Mouse (Mus musculus) spleen, adult 12 weeks (tissue): ENCODE measurements around the gene BC028528.
"Not testable (repeated sequence)": the region's sequence is repeated elsewhere in the genome, so short reads cannot be mapped to it uniquely, and the experiment has no call there.

Experiments used
- DNase-seq: peaks from one replicate; pipeline ENCODE4 v3.0.0; 2022; ENCODE audit warnings: low spot score

The BC028528 gene

DNA sequence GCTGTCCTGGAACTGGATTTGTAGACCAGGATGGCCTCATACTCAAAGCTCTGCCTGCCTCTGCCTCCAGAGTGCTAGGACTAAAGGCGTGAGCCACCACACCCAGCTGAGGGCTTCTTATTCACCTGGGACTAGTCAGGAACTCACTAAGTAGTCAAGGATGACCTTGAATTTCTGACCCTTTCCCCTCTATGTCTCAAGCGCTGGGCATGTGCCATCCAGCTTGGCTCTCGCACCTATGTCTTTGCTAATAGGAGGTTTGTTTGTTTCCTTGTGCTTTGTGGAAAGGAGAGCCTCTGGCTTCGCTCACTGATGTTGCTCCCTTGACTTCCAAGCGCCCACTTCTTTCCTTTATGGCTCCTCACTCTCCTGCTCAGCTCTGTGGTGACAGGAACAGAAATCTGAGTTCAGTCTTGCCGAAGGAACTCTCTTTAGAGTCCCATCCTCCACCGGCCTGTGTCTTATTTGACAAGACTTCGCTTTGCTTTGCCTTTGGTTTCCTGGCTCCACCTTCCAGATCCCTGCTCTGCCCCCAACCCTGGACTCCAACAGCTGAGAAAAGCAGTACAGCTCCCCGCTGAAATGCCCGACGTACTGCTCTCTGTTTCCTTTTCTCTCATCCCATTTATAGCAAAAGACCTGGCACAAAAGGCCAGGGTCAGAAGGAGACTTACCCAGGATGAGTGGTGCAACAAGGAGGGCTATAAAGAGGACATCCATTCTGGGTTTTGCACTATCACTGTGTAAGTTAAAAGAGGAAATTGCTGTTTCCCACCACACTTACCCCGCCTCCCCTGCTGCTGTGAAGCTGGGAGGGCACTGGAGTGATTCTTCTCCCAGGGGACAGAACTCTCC, at the start of gene BC028528:
BC028528 (minus strand) TSS at position 795 of the 855 bp plus-strand sequence.
- no peak for DNase-seq

DNA sequence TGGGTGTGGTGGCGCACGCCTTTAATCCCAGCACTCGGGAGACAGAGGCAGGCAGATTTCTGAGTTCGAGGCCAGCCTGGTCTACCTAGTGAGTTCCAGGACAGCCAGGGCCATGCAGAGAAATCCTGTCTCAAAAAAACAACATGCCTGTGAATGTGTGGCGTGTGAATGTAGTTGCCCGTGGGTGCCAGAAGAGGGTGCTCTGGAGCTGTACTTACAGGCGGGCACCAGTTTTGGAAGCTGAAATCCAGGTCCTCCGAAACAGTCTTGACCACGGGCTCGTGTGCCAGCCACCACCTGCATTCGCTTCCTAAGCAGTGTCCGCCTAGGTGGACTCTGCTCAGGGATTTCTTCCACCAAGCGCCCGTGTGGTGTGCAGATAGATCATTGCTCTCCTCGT, 47.0 kb upstream of the BC028528 start:
- peak; percentile 14 for DNase-seq

DNA sequence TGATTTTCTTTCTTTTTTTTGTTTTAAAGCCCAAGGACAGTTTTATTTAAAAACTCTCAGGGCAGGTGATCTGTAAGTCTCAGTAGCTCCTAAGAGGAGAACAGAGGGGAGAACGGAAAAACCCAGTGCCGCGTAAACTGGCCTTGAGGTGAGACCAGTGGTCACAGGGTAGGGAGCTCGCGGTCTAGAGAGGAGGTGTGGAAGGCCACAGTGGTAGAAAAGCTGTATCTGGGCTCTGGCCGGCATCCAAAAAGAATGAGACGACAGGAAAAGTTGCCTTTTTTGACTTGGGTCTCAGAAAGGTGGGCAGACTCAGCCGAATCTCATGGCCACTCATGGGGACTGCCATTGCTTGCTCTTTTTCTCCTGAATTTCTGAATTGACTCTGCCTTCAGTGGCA, 46.4 kb upstream of the BC028528 start:
- no peak for DNase-seq

DNA sequence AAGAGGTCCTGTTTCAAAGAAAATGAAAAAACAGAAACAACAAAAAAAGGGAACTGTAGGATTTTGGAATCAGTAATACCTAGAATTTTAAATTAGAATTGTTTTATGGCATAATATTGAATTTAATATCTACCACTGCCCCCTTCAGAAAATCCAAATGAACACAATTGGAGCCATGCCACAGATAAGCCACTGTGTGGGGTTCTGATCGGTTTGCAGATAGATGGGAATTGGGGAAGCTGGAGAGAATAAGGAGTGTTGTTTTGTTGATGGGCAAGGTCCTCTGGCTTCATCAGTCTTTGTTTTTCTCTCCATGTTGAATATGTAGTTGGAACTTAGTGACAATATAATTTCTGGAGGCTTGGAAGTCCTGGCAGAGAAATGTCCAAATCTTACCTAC, 42.6 kb upstream of the BC028528 start:
- DNase-seq, result no peak

DNA sequence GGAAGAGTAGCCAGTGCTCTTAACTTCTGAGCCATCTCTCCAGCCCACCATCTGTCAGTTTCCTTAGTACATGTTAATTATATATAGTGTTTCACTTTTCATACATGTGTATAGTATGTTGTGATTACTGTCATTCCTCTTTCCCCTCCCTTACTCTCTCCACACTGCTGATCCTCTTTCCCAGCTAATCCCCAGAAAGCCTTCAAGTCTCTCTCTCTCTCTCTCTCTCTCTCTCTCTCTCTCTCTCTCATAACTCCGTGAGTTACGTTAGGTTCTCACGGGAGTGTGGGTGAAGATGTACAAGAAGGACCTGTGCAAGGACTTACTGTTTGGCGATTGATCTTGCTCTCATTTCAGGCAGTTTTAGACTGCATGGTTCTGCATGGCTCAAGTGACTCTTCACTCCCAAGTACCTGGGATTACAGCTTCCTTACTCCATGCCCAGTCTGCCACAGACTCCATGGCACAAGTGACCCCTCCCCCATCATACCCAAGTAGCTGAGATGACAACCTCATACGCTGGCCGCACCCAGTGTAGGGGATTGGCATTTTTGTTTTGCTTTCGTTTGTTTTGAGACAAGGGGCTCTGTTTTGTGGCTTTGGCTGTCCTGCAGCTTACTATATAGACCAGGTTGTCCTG, 41.4 kb upstream of the BC028528 start:
- no peak for DNase-seq

DNA sequence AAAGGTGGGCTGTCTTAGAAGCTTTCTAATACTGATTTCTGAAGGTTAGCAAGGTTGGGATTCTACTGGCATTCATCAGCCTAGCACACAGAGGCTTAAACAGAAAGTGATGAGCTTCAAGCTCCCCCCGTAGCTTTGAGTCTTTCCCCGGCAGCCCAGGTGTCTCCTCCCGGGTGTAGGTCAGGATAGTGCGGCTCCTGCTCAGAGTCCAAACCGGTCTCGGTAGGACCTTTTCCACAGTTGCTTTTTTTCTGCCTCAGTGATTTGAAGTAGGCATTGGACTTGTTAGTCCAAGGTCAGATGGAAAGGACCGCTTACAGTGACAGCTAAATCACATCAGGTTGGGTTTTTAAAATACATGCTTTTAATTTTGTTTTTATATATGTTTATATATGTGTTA, 40.8 kb upstream of the BC028528 start:
- DNase-seq, result no peak

DNA sequence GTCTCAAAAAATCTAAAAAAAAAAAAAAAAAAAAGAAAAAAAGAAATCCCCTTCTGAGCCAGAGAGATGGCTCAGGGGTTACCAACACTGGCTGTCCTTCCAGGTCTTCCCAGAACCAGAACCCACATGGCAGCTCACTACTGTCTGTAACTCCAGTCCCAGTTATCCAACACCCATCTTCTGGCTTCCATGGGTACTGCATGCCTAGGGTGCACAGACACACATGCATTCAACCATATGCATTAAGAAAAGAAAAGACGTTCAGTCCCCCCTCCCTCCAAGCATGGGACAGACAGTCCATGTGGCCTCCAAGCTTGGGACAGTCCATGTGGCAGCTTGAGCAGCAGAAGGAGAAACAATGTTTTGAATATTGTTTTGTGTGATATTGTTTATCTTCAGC, 40.4 kb upstream of the BC028528 start:
- DNase-seq, result no peak

DNA sequence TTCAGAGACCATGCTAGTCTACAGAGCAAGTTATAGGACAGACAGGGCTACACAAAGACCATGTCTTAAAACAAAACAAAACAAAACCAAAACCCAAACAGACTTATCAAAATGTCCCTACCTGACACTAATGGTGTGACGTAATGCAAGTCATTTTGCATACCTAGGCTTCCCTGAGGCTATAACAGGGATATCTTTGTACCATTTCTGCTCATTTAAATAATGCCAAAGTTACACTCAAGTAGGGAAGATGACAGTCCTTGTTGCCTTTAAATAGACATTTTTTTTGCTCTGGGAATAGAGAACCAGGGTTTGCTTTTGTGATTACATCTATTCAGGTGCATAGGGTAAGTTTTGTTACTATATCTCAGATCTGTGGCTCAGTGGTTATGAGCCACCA, 39.7 kb upstream of the BC028528 start:
- no peak for DNase-seq

DNA sequence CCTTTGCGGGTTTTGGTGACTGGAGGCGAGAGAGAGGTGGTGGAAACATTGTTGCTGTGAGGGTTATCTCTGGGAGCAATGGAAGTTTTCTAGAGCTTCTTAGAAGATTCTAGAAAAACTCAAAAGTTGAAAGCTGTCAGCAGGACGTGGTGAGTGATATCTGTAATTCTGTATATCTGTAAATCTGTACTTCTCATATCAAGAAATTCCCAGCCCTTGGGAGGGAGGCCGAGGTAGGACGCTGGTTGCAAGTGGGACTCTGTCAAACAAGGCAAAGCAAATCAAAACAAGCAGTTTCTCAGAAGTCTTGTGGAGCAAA, 38.6 kb upstream of the BC028528 start:
- DNase-seq, result no peak

DNA sequence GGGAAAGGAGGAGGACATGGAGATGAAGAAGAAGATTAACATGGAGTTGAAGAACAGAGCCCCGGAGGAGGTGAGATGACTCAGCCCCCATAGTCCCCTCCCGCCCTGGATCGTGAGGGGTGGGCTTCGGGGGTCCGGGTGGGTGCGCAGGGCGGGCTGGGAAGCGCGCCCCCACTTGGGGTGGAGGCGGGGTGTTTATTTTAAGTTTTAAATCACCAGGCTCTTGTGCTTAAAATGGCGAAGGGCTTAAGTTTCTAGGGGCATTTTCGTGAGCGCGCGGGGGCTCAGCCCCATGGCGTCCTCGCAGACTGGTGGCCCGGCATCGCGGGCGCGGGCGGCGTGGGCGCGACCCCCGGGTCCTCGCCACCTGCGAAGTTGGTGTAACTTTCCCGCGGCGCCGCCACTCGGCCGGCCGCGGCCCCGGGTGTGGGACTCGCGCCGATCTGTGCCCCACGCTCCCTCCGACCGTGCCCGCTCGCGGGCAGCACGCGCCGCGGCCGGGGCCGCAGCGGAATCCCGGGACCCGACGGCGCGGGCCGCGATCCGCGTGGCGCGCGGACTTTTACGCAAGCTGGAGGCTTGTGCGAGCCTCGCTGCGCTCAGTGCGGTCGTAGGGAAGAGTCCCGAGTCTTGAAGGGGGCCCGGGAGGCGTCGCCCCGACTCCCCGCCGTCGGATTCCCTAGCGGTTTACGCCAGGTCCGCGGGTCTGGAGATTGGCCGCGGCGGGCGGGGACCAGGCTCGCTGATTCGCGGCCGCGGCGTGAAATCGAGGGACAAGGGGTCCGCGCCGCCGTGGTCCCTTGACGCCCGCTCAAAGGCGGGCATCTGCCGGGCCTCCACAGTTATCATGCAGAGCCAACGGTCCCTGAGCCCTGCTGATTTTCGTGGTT, 38.0 kb upstream of the BC028528 start:
- peak; percentile 63 for DNase-seq

DNA sequence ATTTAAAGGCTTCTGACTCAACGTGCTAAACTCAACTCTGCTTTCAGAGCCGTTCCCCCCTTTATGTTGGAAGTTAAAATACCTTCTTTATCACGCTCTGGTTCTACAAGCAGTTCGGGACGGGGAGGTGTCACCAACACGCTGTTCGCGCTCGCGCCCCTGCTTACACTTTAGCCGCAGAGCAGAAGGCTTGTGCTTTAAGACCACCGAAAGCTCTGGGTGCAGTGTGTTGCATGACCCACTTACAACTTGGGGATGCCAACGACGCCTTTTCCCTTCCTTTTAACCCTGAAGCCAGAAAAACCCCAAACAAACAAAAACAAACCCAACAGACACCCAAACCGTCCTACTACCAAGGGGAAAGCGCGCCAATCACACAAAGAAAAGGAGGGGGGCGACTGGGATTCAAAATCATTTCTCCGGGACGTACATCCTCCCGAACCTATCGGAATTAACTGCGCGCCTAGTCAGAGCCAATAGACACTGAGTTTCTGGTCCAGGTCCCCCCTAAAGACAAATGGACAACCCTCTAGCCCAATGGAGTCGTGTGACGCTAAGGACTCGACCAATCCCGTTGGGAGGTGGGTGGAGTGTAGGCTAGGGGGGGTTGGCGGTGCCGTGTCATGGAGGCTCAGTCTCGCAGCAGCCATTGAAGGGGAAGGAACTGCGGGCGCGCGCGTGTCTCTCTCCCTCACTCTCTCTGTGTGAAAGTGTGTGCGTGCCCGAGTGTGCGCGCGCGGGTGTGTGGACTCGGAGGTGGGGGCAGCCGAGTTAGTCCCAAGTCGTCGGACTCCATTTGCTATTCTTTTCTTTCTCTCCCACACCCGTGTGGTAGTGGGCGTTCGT, 37.1 kb upstream of the BC028528 start, which contains the start of gene Anp32e:
Anp32e (plus strand) TSS at position 589 of the 846 bp plus-strand sequence.
- DNase-seq, result peak; percentile 95

DNA sequence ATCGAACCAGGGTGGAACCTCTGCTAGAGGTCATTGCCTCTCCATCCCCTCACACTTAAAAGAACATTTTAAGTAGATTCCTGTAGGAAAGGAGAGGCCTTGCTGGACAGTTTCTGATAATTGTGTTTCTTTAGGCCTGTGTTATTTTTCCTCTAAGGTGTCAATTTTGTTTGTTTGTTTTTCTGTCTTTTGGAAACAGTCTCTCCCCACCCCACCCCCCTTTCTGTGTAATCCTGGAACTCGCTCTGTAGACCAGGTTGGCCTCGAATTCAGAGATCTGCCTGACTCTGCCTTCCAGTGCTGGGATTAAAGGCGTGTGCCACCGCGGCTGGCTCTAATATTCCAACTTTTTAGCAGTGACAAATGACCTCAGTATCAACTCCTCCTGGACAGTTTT, 36.5 kb upstream of the BC028528 start:
- DNase-seq, result no peak

DNA sequence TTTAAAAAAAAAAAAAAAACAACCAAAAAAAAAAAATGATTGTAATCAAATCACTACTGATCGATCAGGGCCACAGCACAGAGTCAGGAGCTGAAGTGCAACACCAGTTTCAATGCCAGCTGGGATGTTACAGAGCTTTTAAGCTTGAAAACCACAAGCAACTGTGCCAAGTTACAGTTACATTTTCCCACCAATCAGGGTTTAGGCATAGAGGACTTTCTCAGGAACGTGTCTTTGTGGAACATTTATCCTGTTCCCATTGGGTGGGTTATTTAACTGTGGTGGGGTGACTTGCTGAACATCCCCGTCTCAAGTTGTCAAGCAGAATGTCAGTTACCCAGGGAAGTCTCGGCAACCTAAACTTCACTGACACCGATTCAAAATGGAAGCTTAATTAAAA, 33.3 kb upstream of the BC028528 start:
- DNase-seq, result no peak

DNA sequence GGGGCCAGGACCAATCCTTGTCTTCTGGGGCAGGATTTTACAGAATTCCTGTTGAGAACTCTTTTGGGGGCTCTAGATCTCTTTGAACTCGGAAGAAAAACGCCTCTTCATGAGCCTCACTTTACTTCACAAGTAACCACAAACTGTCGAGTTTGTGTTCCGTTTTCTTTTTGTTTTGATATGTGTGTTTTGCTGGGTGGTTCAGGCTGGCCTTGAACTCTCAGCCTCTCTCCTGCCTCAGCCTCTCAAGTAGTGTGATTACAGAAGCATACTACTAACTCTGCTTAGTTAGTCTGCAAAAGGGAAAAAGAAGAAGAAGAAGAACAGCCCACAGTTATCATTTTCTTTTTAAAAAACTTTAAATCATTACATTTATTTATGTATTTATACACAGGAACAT, 32.4 kb upstream of the BC028528 start:
- no peak for DNase-seq

DNA sequence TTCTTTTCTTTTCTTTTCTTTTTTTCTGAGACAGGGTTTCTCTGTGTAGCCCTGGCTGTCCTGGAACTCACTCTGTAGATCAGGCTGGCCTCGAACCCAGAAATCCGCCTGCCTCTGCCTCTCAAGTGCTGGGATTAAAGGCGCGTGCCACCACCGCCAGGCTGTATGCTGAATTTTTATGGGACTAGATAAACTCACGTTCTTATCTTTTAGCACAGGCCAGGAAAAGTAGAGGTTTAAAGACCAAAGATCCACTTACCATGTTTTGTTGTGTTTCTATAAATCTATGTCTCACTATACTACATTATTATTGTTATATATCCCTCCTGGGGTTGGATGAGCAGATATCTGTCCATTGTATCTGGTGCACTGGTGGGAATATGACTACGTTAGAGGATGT, 31.6 kb upstream of the BC028528 start:
- DNase-seq, result not testable (repeated sequence)

DNA sequence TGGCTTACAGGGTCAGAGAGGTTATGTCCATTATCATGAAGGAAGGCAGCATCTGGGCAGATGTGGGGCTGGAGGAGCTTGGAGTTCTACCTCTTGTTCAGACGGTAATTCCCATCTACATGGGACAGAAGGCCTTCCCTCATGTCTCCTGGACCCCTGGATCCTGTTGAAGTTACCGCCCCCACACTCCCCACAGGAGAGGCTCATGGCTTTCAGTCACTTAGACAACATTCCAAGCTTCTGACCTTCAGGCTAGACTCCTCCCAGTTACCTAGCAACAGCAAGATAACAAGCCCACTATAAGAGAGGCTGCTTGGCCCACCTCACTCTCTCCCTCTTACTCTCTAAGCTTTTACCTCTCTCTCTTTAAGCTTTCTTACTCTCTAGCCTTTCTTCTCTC, 28.7 kb upstream of the BC028528 start:
- not testable (repeated sequence) for DNase-seq

DNA sequence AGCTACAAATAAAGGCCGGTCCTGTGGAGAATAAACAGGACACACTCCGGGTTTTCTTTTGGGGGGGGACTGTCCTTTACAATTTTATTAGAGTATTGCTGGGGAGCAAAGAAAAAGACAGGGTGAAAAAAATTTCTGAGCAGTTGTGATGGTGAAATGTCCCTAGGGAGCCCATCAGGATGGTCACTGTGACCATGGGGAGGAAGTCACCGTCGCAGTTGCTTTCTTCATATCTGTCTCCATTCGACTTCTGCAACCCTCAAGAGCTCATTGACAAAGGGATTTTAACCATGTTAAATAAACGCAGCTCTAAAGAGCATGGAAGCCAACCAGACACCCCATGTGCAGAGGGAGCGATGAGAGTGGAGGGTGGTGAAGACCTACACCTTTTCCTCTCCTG, 25.0 kb upstream of the BC028528 start:
- DNase-seq, result no peak

DNA sequence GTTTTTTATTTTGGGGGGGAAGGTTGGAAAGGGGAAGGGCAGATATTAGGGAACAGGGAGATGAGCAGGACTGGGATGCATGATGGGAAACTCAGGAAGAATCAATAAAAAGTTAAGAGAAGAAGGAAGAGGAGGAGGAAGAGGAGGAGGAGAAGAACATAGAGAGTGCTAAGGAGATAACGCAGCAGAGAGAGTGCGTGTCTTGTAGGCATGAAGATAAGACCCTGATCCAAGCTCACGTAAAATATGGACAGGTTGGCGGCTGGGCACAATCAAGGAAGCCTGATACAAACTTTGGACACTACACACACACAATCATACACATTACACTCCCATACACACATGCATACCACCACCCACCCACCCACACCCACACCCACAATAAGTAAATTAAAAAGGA, 22.9 kb upstream of the BC028528 start:
- no peak for DNase-seq

DNA sequence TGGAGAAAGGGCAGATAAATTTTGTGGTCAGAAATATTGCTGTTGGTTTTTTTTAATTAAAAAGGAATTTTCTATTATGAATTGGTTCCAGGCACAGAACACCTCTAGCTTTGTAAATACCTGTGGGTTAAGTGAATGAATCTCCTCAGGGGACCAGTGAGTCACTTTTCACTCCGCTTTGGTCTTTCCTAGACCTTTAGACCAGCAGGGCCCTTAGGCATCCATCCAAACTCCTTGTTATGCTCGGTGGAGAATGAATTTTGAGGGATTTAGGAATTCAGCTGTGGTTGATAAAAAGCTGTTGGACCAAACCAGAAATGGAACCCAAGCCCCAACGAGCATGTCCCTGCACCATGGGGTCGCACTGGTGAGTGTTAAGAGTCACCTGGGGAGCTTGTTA, 15.8 kb upstream of the BC028528 start:
- DNase-seq, result no peak

DNA sequence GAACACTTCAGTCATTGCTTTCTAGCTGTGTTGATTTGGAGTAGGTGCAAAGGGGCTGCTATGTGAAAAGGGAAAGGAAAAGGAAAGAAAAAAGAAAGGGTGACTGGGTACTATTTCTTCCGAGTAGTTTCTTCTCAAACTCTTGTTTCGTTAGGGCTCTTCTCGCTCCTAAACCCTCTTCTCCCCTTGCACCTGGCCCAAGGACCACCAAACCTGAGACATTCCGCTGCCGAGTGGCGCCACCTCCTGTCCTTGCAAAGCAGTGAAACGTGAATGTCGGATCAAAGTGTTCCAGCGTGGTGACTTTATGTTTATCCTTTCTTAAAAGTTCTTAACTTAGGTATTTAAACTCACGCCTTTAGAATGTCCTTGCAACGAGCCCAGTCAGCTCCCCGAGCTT, 15.1 kb upstream of the BC028528 start:
- DNase-seq, result no peak

DNA sequence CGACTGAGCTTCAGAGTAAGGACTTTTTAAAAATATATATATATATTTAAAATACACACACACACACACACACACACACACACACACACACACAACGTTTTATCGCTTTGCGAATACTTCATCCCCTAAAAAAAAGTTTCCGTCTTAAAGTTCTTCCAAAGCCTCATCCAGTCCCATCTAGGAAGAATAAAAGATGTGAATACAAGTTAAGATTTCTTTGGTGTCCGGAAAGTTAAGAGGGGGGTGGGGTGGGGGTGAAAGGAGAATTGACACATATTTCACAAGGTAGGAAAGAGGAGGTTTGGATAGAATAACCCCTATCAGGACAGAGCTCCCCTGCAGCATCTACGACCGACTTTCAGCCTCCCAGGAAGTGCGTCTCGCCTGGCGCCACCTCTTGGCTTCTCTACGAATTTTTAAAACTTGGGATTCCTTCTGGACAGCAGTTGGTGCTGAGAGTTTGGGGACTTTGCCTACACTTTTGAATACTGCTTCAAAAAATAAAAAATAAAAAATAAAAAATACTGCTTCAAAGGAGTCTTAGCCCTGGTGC, 14.2 kb upstream of the BC028528 start:
- no peak for DNase-seq
